Mouse (Mus musculus): Measurements from ENCODE around the gene Map7d3. TPM values are rescaled to one million over a fixed set of nuclear protein-coding genes. Genes with fewer than 3 reads are reported as not detected.

The Map7d3 gene
- total and polyA plus RNA-seq, 3 experiments: not detected

DNA sequence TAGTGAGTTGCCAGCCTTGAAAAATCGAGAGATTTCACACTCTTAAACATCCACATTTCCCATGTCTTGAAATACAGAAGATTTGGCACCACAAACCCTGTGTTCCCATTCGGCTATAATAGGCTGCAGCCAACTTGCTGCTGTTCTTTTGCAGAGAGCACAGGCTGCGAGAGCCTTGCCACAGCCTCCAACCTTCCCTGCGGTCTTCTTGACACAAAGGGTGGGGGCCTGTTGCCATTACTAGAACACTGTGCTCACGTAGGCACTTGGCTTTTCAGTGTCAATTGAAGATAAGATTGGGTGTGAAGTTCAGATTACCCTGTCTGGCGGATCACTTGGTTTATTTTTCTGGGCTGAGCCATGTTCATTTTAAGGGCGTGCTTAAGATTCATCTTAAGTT lies 65.8 kb downstream of the Map7d3 start:
- TF ChIP-seq E2F4 (IDR thresholded peaks at IDR 0.05; ENCODE audit: insufficient replicate concordance, low read depth, low read length) (no peak), JUND (conservative IDR thresholded peaks at IDR 0.05; ENCODE audit: low read depth, low read length) (no peak), TCF12 (IDR thresholded peaks at IDR 0.05; ENCODE audit: low read depth, low read length) (no peak), HCFC1 (IDR thresholded peaks at IDR 0.05; ENCODE audit: low read depth, low read length) (no peak), ZNF384 (IDR thresholded peaks at IDR 0.05; ENCODE audit: low read depth, low read length) (no peak), IRF4 (IDR thresholded peaks at IDR 0.05; ENCODE audit: low read depth, low read length) (no peak), MAFK (IDR thresholded peaks at IDR 0.05; ENCODE audit: insufficient replicate concordance, low read length) (no peak), JUN (IDR thresholded peaks at IDR 0.05; ENCODE audit: insufficient read depth, low read depth, low read length) (no peak), CTCF (conservative IDR thresholded peaks at IDR 0.05 in 1 of 2, IDR thresholded peaks at IDR 0.05 in 1 of 2; ENCODE audit: low read depth in 2 of 2, low read length in 2 of 2) (no peak)
- H3K4me1 ChIP-seq (ENCODE audit: control insufficient read depth in 1 of 2, insufficient read depth in 2 of 2): no peaks in the 10 kb centered on the region

DNA sequence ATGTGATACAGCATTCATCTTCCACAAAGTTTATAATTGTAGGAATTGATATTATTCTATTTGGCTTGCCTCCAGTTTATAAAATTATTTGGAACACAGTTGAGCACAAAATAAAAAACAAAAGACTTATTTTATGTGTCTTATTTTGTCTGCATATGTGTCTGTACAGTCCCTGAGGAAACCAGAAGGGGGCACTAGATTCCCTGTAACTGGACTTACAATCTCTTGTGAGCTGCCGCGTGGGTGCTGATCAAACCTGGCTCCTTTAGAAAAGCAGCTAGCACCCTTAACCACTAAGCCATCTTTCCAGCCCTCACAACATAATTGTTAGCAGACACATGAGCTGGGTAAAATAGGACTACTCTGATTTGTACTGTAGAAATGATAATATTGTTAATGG lies 66.5 kb downstream of the Map7d3 start:
- Histone ChIP-seq H3K4me2 (ENCODE audit: insufficient read depth, low read depth, poor library complexity, severe bottlenecking) (no peak overlapping the region), H3K36me3 (replicated peaks in 1 of 2; ENCODE audit: control insufficient read depth in 1 of 2, insufficient read depth in 1 of 2, low read length in 1 of 2) (no peaks in the 10 kb centered on the region), H3K27ac (ENCODE audit: insufficient read depth, low read depth) (no peak overlapping the region), H3K79me2 (replicated peaks; ENCODE audit: control insufficient read depth, extremely low read depth, insufficient read depth, poor library complexity, severe bottlenecking) (no peaks in the 10 kb centered on the region), H3K4me1 (ENCODE audit: control insufficient read depth in 1 of 2, insufficient read depth in 2 of 2) (no peaks in the 10 kb centered on the region), H3K9ac (ENCODE audit: insufficient read depth, low read depth) (no peak overlapping the region), H3K9me3 (replicated peaks; ENCODE audit: low read length) (no peaks in the 10 kb centered on the region), H3K4me3 (replicated peaks in 1 of 3; ENCODE audit: low read depth in 2 of 3, low read length in 2 of 3, poor library complexity in 1 of 3) (no peak overlapping the region), H3K27me3 (replicated peaks) (no peaks in the 10 kb centered on the region)
- in situ Hi-C loops (cut with MboI; ENCODE audit: low pct_ligation_motif_present, low pct_unique_long_range_greater_than_20kb, low sequenced_read_pairs): loop anchor here (25.0 kb wide), 1 partner anchor 218 kb away; the partner anchor contains the start of gene Gm648
- dilution Hi-C loops (cut with MboI; ENCODE audit: extremely low pct_ligation_motif_present, extremely low pct_unique_long_range_greater_than_20kb, low sequenced_read_pairs): no loop called here
- peak; percentile 51 for DNase-seq (ENCODE audit: extremely low read depth)
- TF ChIP-seq TBP (conservative IDR thresholded peaks at IDR 0.05; ENCODE audit: low read depth, low read length): no peak
- TF ChIP-seq E2F4 (IDR thresholded peaks at IDR 0.05; ENCODE audit: insufficient replicate concordance, low read depth, low read length): no peak
- TF ChIP-seq MEF2A (IDR thresholded peaks at IDR 0.05; ENCODE audit: borderline replicate concordance, low read depth, low read length): no peak
- peak; percentile 60 for TF ChIP-seq SMC3 (IDR thresholded peaks at IDR 0.05; ENCODE audit: low read depth, low read length)
- TF ChIP-seq RAD21 (IDR thresholded peaks at IDR 0.05; ENCODE audit: low read depth, low read length): peak; percentile 58
- TF ChIP-seq MAFK (IDR thresholded peaks at IDR 0.05; ENCODE audit: insufficient replicate concordance, low read length): no peak
- no peak for TF ChIP-seq ZKSCAN1 (IDR thresholded peaks at IDR 0.05; ENCODE audit: borderline replicate concordance, low read depth, low read length)
- peak; percentile 51; the same call in 1 of the 2 replicates for TF ChIP-seq MYC (IDR thresholded peaks at IDR 0.05; ENCODE audit: low read depth, low read length)
- TF ChIP-seq MAZ (IDR thresholded peaks at IDR 0.05; ENCODE audit: low read depth, low read length): no peak
- TF ChIP-seq POLR2A (IDR thresholded peaks at IDR 0.05; ENCODE audit: low read depth, low read length): no peak
- TF ChIP-seq PAX5 (IDR thresholded peaks at IDR 0.05; ENCODE audit: low read length): no peak
- no peak for TF ChIP-seq NELFE (IDR thresholded peaks at IDR 0.05; ENCODE audit: low read depth, low read length)
- no peak for TF ChIP-seq BHLHE40 (IDR thresholded peaks at IDR 0.05; ENCODE audit: low read depth, low read length)
- no peak for TF ChIP-seq POLR2AphosphoS2 (IDR thresholded peaks at IDR 0.05; ENCODE audit: low read depth, low read length)
- TF ChIP-seq MXI1 (IDR thresholded peaks at IDR 0.05; ENCODE audit: low read depth, low read length): no peak
- TF ChIP-seq JUN (IDR thresholded peaks at IDR 0.05; ENCODE audit: insufficient read depth, low read depth, low read length): no peak
- TF ChIP-seq NRF1 (IDR thresholded peaks at IDR 0.05; ENCODE audit: low read depth, low read length): no peak
- TF ChIP-seq UBTF (IDR thresholded peaks at IDR 0.05; ENCODE audit: low read depth, low read length): no peak
- TF ChIP-seq SIN3A (IDR thresholded peaks at IDR 0.05; ENCODE audit: low read length): no peak
- no peak for TF ChIP-seq ZNF384 (IDR thresholded peaks at IDR 0.05; ENCODE audit: low read depth, low read length)
- TF ChIP-seq CTCF (conservative IDR thresholded peaks at IDR 0.05 in 1 of 2, IDR thresholded peaks at IDR 0.05 in 1 of 2; ENCODE audit: low read depth in 2 of 2, low read length in 2 of 2): peak in 1 of 2 experiments; percentile 66; a peak in 2 of 4 replicates
- TF ChIP-seq ELF1 (IDR thresholded peaks at IDR 0.05; ENCODE audit: low read depth, low read length): no peak
- TF ChIP-seq ZMIZ1 (IDR thresholded peaks at IDR 0.05; ENCODE audit: low read depth, low read length): no peak

More for the DNA sequence above, 65.8 kb downstream of the Map7d3 start:
- no peak overlapping the region for H3K9ac ChIP-seq (ENCODE audit: insufficient read depth, low read depth)
- no peak for DNase-seq (ENCODE audit: extremely low read depth)
- no peak overlapping the region for H3K4me3 ChIP-seq (replicated peaks in 1 of 3; ENCODE audit: low read depth in 2 of 3, low read length in 2 of 3, poor library complexity in 1 of 3)
- no peak overlapping the region for H3K4me2 ChIP-seq (ENCODE audit: insufficient read depth, low read depth, poor library complexity, severe bottlenecking)
- in situ Hi-C loops (cut with MboI; ENCODE audit: low pct_ligation_motif_present, low pct_unique_long_range_greater_than_20kb, low sequenced_read_pairs) (loop anchor here (25.0 kb wide), 1 partner anchor 219 kb away; the partner anchor contains the start of gene Gm648), dilution Hi-C loops (cut with MboI; ENCODE audit: extremely low pct_ligation_motif_present, extremely low pct_unique_long_range_greater_than_20kb, low sequenced_read_pairs) (no loop called here)
- no peaks in the 10 kb centered on the region for H3K27me3 ChIP-seq (replicated peaks)
- H3K9me3 ChIP-seq (replicated peaks; ENCODE audit: low read length): no peaks in the 10 kb centered on the region
- H3K27ac ChIP-seq (ENCODE audit: insufficient read depth, low read depth): no peak overlapping the region
- no peaks in the 10 kb centered on the region for H3K79me2 ChIP-seq (replicated peaks; ENCODE audit: control insufficient read depth, extremely low read depth, insufficient read depth, poor library complexity, severe bottlenecking)
- H3K36me3 ChIP-seq (replicated peaks in 1 of 2; ENCODE audit: control insufficient read depth in 1 of 2, insufficient read depth in 1 of 2, low read length in 1 of 2): no peaks in the 10 kb centered on the region

Measured in CH12.LX (cell line).